Mouse (Mus musculus) neural tube, embryonic 11.5 days (tissue): ENCODE results near the gene Bola2. TPM values are rescaled to one million over a fixed set of nuclear protein-coding genes. Genes with fewer than 3 reads are reported as not detected.

ENCODE experiments used
- ATAC-seq: fragments of 200-750 bp; cut with Nextera tagmentation; 2 replicates; pipeline ENCODE4 v1.8.0; 2017; ENCODE audit warnings: moderate number of reproducible peaks, mild to moderate bottlenecking, moderate TSS enrichment, moderate library complexity; ENCODE audit not compliant: insufficient read depth, low FRiP score, low TSS enrichment
- DNase-seq: peaks from one replicate; pipeline ENCODE4 v3.0.0-alpha.2; 2015; ENCODE audit warnings: low spot score
- H3K27ac ChIP-seq: fragments of 300-500 bp; sonication (generic); 2 replicates; pipeline ENCODE4 v1.5.1; 2014; ENCODE audit warnings: low read depth, mild to moderate bottlenecking, low read length
- H3K27me3 ChIP-seq: fragments of 300-500 bp; sonication (generic); 2 replicates; pipeline ENCODE4 v1.6.1; 2014; ENCODE audit warnings: mild to moderate bottlenecking, low read length, mixed read lengths; ENCODE audit not compliant: control insufficient read depth, insufficient read depth
- H3K36me3 ChIP-seq: fragments of 300-500 bp; sonication (generic); 2 replicates; pipeline ENCODE4 v1.6.1; 2014; ENCODE audit warnings: mild to moderate bottlenecking, low read length, moderate library complexity, mixed read lengths; ENCODE audit not compliant: control insufficient read depth, insufficient read depth
- H3K4me1 ChIP-seq: fragments of 300-500 bp; sonication (generic); 2 replicates; pipeline ENCODE4 v1.6.1; 2014; ENCODE audit warnings: low read length, mixed read lengths; ENCODE audit not compliant: control insufficient read depth, insufficient read depth
- H3K4me2 ChIP-seq: fragments of 300-500 bp; sonication (generic); 2 replicates; pipeline ENCODE4 v1.6.1; 2014; ENCODE audit warnings: low read depth, mild to moderate bottlenecking, moderate library complexity
- H3K4me3 ChIP-seq: fragments of 300-500 bp; sonication (generic); 2 replicates; pipeline ENCODE4 v1.5.1; 2014; ENCODE audit warnings: low read depth, low read length
- H3K9ac ChIP-seq: fragments of 300-500 bp; sonication (generic); 2 replicates; pipeline ENCODE4 v1.6.1; 2014; ENCODE audit warnings: mild to moderate bottlenecking, low read length
- H3K9me3 ChIP-seq: fragments of 300-500 bp; sonication (generic); 2 replicates; pipeline ENCODE4 v1.6.1; 2016; ENCODE audit warnings: low read length; ENCODE audit not compliant: control insufficient read depth
- WGBS: fragments of 180-500 bp; shearing (Covaris S2); extraction: QIAGEN DNeasy Blood & Tissue Kit; methylation state at CpG from one replicate; pipeline ENCODE4 v1.1.7; 2014; 5-methylcytosine and 5-hydroxymethylcytosine counted together
- polyA plus RNA-seq: library from polyadenylated mRNA; unstranded; fragments of >200 nt; fragmentation: Nextera tagmentation; extraction: Ambion mirVana; gene quantifications from 2 replicates; pipeline ENCODE4 v1.2.1, GENCODE M21; 2014

Gene Bola2
- polyA plus RNA-seq, 1 experiment from 2014 or later: 159 TPM

DNA sequence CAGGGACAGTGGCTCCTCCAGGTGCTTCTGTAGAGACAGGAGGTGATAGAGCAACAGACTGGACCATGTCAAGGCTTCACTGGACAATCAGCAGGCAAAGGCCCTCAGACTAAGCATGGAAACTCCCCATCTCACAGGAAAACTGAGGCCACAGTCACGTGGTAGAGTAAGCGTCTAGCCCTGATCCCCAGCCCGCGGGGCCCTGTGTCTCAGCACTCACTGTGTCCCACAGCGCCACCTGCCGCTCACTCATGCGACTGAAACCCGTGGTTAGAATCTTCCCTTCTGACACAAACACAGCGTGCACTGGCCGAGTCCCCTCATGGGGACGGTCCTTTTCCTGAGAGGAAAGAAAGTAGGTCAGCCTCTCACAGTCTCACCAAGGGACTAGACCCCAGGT lies 5.9 kb downstream of the Bola2 start:
- Histone ChIP-seq H3K9ac (no peak overlapping the region), H3K27ac (no peak overlapping the region), H3K27me3 (0 out of 2 replicates have a peak, but pooled peaks cover 5% of the 10 kb centered on the region), H3K4me1 (peaks cover 19% of the 10 kb centered on the region), H3K4me3 (no peak overlapping the region), H3K36me3 (no peaks in the 10 kb centered on the region), H3K4me2 (no peak overlapping the region), H3K9me3 (no peaks in the 10 kb centered on the region)
- 1% methylated on average over 11 of the region's 11 CpGs for WGBS
- peak; percentile 87 for DNase-seq
- peak; percentile 45; the same call in 1 of the 2 replicates for ATAC-seq

- Histone ChIP-seq H3K4me2 (no peak overlapping the region), H3K27me3 (0 out of 2 replicates have a peak, but pooled peaks cover 5% of the 10 kb centered on the region), H3K4me3 (no peak overlapping the region), H3K9ac (0 out of 2 replicates have a peak overlapping the region, but pooled peaks have one; percentile 14), H3K27ac (no peak overlapping the region), H3K9me3 (no peaks in the 10 kb centered on the region), H3K4me1 (peaks cover 15% of the 10 kb centered on the region), H3K36me3 (no peaks in the 10 kb centered on the region)
- ATAC-seq: no peak
- WGBS: 59% methylated on average over 24 of the region's 24 CpGs
- DNase-seq: no peak
Observed at GRCm38 (mm10) chr7:126701559-126702357, 6.6 kb downstream of the Bola2 start.

DNA sequence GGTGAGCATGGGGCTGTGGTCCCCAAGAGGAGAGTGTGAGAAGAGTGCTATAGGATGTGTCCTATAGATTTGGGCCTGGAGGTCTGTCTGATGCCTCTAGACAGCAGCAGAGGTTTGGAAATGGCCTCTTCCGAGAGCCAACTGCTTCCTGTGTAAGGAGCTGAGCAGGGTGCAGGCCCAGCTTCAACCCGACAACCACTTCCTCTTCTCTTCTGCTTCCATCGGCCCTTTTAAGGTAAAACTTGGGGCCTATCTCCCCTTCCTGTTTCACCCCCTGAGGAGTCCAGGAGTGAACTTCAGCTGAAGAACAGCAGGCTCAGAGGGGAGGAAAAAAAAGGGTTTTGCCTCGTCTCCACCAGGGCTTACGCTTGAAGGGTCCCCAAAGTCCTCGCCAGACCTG lies 7.2 kb downstream of the Bola2 start:
- Histone ChIP-seq H3K36me3 (no peaks in the 10 kb centered on the region), H3K9ac (no peak overlapping the region), H3K4me1 (peaks cover 12% of the 10 kb centered on the region), H3K9me3 (no peaks in the 10 kb centered on the region), H3K4me2 (no peak overlapping the region), H3K4me3 (no peak overlapping the region), H3K27me3 (0 out of 2 replicates have a peak, but pooled peaks cover 5% of the 10 kb centered on the region), H3K27ac (no peak overlapping the region)
- ATAC-seq (no peak), DNase-seq (no peak)
- 89% methylated on average over 6 of the region's 6 CpGs for WGBS

GRCm38 (mm10) chr7:126702861-126703756 lies 7.9 kb downstream of the Bola2 start:
- Histone ChIP-seq H3K4me2 (peak overlapping the region; percentile 96), H3K27ac (no peak overlapping the region), H3K36me3 (no peaks in the 10 kb centered on the region), H3K4me3 (peak overlapping the region; percentile 60), H3K9ac (peak overlapping the region; percentile 76), H3K9me3 (no peaks in the 10 kb centered on the region), H3K4me1 (peaks cover 12% of the 10 kb centered on the region), H3K27me3 (0 out of 2 replicates have a peak, but pooled peaks cover 5% of the 10 kb centered on the region)
- DNase-seq: no peak
- ATAC-seq: no peak
- 87% methylated on average over 12 of the region's 12 CpGs for WGBS

DNA sequence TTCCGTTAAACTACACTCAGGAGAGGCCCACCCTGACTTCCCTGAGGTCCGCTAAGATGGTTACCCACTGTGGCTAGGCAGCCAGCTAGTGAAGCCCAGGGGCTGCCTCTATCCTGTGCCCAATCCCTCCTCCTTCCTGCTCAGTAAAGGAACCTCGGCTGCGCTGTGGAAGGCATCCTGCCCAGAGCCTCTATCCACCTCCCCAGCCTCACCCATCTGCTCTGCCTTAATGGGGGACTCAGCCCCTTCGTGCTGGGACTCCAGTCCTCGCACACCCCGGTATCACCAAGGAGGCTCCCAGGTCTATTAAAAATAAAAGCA lies 8.5 kb downstream of the Bola2 start:
- no peak for ATAC-seq
- Histone ChIP-seq H3K9me3 (no peaks in the 10 kb centered on the region), H3K36me3 (no peaks in the 10 kb centered on the region), H3K4me1 (peaks cover 12% of the 10 kb centered on the region), H3K9ac (peak overlapping the region; percentile 76), H3K27me3 (0 out of 2 replicates have a peak, but pooled peaks cover 5% of the 10 kb centered on the region), H3K4me2 (peak overlapping the region; percentile 96), H3K4me3 (peak overlapping the region; percentile 60), H3K27ac (no peak overlapping the region)
- 10% methylated on average over 7 of the region's 7 CpGs for WGBS
- DNase-seq: no peak

DNA sequence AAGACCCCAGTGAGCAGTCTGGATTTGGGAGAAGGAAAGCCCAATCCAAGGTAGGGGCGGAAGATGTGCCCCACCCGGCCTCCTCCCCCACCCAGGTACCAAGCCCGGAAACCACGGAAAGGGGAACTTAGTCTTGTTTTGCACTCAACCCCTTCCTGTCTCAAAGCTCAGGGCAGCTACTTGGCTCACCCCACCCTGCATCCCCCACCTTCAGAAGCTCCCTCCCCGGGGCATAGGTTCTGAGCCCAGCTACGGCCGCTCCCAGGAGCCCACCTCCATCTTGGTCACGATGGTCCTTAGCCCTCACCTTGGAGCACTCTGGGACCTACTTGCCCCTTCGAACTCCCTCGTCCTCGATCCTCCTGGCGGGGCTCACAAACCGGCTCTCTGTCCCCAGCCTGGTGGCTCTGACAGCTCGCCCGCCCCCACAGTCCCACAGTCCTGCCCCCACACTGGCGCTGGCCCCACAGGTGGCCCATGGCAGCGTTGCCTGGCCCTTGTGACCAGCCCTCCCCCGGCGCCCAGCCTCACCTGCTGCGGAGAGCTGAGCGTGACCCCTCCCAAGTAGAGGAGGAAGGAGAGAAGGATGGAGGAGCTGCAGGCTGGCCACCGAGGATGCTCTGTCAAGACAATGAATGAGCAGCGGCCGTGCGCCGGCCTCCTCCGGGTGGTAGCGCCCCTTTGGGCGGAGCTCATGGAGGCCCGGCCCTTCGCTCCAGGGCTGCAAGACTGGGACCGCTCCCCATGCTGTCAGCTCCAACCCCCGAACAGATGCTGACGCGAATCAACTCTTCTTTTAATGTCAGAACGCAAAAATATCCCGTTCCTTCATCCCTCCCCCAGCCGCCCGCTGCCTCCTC lies 9.2 kb downstream of the Bola2 start:
- Histone ChIP-seq H3K9ac (peak overlapping the region; percentile 76), H3K27ac (no peak overlapping the region), H3K36me3 (no peaks in the 10 kb centered on the region), H3K4me1 (peaks cover 12% of the 10 kb centered on the region), H3K4me2 (peak overlapping the region; percentile 96), H3K27me3 (0 out of 2 replicates have a peak, but pooled peaks cover 5% of the 10 kb centered on the region), H3K9me3 (no peaks in the 10 kb centered on the region), H3K4me3 (peak overlapping the region; percentile 60)
- WGBS: 2% methylated on average over 39 of the region's 39 CpGs
- ATAC-seq (peak; percentile 54; the same call in 1 of the 2 replicates), DNase-seq (peak; percentile 82)

GRCm38 (mm10) chr7:126707442-126708174 lies 12.4 kb downstream of the Bola2 start, which contains the start of gene Coro1a:
TSS of gene Coro1a (minus strand) at chr7:126707787.
- Histone ChIP-seq H3K9me3 (no peaks in the 10 kb centered on the region), H3K4me1 (peaks cover 12% of the 10 kb centered on the region), H3K27ac (no peak within 1 kb of the TSS), H3K27me3 (0 out of 2 replicates have a peak, but pooled peaks cover 5% of the 10 kb centered on the region), H3K9ac (no peak within 1 kb of the TSS), H3K36me3 (no peaks in the 10 kb centered on the region), H3K4me2 (no peak within 1 kb of the TSS), H3K4me3 (no peak within 1 kb of the TSS)
- no peak for DNase-seq
- ATAC-seq: no peak
- WGBS: 87% methylated on average over 19 of the region's 19 CpGs
